Mouse (Mus musculus) layer of hippocampus, postnatal 36 days (tissue): ENCODE measurements around the gene Mecr. TPM values are rescaled to one million over a fixed set of nuclear protein-coding genes. Genes with fewer than 3 reads are reported as not detected.

Experiments
- DNase-seq, 2 experiments: peaks; one replicate each; pipeline ENCODE4 v3.0.0; 2022
- total RNA-seq, 2 experiments: library from RNA; stranded (reverse); gene quantifications; 2 replicates each; pipeline ENCODE4 v1.2.3; 2021

Gene Mecr
- total RNA-seq, 2 experiments from 2014 or later = 29.9 to 34.9 TPM

DNA sequence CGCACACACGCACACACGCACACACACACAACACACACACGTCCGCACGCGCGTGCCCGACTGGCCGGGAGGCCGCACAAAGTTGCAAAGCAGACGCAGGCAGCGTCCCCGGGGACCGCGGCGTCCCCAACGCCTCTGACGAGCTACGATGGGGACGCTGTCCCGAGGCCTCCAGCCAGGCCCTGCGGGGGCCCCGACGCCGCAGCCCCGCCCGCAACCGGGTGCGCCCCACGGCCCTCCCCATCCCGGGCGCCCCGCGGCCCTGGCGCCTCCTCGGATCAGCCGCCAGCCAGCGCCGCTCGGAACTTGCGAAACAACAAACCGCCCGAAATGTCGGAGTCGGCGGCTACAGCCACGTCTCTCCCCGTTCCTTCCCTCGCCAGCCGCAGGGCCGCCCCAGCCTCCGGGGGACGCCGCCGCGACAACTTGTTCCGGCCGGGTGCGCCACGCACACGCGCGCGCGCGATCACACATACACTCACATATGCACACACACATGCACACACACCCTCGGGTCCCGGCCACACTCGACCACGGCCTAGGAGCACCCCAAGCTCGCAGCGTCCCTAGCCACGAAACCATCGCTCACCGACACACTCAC lies 6.3 kb upstream of the Mecr start:
- peak in 1 of 2 experiments; percentile 33 for DNase-seq

DNA sequence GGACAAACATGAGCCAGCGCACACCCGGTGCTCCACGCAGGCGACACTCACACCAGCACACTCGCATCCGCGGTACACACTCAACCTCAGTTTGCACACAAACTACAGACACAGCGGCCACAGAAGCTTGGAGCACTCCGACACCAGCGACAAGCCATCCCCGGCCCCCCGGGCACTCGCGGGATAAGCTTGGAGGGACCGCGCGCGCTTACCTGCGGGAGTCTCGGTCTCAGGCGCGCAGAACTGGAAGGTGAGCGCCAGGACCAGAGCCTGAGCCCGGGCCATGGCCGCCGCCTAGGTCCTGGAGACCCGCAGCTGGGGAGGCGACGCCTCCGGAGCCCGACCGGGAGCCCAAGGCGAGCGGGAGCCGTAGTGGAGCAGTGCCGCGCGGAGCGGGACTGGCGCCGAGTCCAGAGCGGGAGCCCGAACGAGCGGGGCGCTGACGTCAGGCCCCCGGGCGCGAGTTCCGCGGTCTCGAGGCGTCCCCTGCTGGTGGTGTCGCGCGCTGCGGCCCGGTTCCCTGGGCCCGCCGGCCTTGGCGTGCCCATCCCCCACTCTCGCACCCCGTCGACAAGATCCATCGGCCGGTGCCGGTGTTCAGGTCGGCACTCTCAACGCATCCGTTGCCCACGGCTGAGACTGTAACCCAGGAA lies 5.3 kb upstream of the Mecr start, which contains the start of gene Ptpru:
TSS of gene Ptpru (minus strand) at position 417 of the 653 bp plus-strand sequence.
- DNase-seq = peak; percentile 89 to 93

DNA sequence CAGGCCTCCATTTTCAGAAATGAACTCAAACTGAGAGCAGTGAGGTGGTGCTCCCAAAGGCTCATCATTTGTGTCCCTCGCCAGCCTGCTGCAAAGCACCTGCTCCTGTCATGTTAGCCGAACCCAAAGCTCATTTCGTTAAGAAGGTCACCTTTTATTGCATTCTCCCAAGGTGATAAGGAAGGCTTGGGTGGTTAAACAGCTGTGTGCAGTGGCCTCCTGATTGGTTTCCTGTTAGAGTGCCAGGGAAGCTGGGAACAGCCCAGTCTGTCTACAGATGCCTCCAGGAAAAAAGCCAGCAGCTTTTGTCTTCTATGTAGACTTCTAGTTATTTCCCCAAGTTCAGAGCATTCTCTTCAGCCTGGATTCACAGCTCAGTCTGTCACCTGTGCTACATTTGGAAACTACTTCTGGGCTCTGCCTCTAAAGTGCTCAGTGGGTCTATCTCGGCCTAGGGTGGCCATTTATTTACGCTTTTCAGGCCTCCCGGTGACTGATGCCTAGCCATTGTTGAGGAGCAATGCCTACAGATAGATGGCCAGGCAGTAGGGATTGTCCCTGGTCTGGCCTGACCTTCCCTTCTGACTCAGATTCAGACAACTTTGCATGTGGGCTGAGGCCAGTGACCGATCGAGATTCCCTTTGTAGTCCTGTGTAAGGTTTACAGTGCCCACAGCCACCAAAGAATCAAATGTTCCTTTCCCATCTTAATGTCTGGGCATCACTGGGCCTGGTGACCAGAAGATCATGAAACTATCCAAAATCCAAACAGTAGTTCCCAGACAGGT lies 2.9 kb downstream of the Mecr start:
- DNase-seq = no peak

DNA sequence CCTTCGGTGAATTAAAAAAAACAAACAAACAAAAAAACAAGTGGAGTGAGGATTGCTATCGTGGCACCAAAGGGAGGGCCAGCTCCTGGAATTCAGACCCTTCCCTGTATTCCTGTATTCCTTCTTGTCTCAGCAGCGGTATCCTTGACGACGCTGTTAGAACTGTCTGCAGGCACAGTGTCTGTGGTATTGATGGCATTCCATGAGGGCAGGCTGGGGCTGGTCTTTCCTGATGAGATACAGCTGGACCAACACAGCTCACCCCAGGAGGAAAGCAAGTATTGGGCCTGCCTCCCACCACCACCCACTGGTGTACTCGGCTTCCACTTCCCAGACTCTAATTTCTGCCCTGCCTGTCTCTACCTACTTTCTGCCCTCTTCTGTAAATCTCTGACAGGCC lies 4.8 kb downstream of the Mecr start:
- DNase-seq = no peak

DNA sequence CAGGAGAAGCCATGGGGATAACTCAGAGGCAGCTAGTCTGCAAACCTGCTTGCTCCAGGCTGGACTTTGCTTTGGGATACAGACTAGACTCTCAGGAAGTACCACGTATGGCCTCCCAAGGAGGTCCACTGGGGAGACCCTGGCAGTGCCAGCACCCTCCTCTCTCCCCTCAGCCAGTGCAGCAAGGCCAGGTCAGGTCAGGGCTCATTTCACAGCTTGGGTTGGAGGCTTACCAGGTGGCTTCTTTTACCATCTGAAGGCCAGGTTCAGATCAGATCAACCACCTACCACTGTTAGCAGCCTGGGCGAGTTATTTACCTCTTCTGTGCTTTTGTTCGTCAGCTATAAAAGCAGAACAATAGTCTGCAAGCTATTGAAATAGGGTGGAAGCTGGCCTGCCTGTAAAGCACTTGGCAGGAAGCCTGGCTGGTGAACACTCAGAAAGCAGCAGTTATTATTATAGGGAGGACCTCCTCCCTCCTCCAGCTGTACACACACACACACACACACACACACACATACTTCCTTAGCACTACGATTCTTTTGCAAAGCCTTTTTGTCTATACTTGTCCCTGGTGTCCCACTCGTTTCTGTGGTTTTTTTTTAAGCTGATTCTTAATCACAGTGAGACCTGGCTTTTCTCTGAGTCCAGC lies 6.8 kb downstream of the Mecr start:
- no peak for DNase-seq

DNA sequence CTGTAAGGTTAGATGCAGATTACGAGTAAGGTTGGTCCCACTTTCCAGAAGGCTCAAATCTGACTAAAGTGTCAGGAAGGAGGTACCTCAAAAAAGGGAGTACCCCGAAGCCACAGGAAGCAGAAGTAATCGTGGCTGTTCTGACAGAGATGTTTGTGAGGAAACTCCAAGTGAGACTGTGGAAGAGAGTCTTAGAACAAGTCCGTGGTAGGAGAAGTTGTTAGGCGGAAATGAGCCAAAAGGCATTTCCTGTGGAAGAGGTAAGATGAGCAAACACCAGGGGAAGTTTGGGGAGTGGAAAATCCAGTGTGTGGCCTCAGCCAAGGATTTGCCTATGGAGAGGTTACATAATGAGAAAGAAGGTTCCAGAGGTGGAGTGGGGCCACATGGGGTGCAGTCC lies 11.7 kb downstream of the Mecr start:
- no peak for DNase-seq

DNA sequence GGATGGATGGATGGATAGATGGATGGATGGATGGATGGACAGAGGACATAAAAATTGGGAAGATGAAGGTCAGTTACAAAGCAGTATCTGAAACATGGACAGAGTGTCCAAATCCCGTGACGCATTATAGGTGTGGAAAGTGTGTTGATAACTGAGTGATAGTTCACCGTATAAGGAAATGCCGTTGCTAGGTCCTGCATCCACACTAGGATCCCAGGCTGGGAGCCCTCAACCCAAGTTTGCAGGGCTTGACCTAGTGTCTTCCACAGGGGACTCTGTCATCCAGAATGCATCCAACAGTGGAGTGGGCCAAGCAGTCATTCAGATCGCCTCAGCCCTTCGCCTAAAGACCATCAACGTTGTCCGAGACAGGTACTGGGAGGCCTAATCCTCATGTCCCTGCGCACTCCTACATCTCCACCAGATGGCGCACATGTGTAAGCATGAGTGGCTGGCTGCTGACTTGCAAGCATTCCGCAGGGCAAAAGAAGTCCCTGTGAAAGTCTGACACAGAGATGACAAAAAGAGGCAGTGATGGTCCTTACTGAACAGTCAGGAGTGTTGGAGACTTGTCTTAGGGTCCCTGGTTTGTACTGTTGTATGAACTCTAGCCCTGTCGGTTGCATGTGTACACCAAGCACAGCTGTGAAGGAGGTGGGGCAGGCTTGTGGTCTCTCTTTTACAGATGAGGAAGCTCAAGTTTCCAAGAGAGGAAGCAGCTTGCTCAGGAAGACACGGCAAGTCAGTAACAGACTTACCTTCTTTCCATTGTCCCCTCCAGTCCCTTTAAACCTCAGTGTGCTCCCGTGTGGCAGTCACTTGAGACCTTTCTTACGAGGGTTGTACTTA lies 17.4 kb downstream of the Mecr start:
- peak; percentile 72 to 78 for DNase-seq

DNA sequence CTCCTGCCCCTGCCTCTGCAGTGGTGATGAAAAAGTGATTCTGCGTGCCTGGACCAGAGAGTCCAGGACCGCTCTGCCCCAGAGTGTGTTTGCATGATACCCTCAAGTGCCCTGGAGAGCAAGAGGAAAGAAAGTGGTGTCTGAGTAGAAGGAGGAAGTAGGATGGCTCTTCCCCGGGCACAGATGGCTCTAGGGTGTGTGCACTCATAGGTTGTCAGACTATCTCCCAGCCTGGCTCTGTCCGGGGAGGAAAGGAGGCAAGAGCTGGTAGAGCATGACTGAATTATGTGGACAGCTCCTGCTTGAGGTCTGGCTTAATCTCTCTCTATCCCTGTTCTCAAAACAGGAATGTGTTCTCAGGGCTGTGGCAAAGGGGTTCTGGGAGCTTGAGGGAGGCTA lies 18.1 kb downstream of the Mecr start:
- no peak for DNase-seq

DNA sequence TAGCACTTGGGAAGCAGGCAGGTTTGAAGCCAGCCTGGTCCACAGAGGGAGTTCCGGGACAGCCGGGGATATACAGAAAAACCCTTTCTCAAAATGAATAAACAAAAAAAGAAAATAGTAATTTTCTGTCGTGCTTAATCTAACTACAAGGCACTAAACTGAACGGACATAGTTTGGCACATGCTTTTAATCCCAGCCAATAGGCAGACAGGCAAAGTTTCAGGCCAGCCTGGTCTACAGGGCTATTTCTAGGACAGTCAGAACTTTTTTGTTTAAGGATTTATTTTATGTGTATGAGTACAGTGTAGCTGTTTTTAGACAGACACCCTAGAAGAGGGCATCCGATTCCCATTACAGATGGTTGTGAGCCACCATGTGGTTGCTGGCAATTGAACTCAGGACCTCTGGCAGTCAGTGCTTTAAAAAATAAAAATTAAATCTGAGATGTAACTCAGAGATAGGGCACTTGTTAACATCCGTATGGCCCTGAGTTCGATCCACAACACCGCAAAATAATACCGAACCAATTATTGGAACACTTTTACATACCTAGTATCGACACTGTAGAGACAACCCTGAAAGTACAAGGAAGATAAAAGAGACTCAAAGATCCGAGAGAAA lies 29.5 kb downstream of the Mecr start:
- no peak for DNase-seq

DNA sequence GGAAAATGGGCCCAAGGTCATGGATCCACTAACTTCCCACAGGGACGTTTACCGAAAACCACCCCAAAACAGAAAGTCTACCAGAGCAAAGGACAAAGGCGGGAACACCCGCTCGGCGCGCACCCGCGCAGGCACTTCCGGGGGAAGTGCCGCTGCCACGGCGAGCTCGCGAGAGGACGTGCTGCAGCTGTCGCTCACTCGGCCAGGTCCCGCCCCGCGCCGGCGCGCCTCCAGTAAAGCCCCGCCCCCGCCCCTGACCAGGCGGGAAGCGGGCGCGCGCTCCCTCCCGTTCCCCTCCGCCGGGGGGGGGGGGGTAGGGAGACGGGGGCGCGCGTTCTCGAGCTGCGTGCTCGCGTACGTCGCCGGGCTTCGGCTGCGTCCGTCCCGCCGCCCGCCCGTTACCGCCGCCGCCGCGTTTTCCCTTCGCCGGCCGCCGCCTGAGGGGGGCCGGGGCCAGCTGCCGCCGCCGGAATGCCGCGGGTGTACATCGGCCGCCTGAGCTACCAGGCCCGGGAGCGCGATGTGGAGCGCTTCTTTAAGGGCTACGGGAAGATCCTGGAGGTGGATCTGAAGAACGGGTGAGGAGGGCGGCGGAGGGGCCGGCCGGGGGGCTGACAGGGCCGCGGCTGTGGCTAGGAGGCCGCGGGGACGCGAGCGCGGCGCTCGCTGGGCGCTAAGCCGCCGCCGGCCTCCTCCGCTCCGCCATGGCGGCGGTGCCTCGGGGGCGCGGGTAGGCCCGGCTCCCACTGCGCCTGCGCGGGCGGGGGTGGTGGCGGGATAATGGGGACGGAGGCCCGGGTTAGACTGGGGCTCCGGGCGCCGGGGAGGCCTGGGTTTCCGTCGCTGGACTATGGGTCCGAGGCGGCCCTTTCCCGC lies 30.3 kb downstream of the Mecr start, which contains the start of gene Srsf4:
TSS of gene Srsf4 (plus strand) at position 325 of the 876 bp plus-strand sequence.
- peak; percentile 89 to 90 for DNase-seq

DNA sequence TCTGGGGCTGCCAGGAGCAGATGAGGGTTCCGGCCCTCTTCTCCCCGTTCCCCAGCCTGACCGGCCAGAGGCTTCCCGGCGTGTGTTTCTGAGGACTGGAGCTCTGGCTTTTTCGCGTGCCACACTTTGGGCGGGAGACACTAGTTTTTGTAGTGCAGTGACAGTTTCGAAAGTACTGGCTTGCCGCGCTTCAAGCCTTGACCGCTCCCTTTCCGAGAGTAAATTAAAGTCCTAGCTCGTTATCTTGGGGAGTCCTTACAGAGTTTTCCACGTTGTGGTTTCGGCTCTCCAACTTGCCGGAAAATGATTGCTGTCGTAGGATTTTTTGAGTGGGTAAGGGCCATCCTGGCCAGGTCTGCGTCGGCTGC lies 30.9 kb downstream of the Mecr start:
- DNase-seq = no peak

DNA sequence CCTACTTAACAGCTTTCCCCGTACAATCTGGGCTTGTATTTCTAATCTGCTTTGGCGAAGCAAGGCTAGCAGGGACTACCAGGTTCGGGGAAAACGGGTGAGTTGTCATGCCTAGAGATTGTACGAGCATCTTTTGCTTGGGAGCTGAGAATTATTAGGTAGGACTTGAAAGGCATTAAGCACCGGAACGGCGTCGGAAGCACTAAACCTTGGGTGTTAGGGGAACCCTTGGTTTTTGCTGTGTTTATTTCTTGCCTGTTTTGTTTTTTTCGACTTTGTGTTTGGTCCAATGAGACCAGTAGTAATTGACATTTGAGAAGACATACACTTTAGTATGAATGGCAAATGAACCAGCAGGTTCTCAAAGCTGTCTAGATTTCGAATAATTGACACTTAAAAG lies 31.3 kb downstream of the Mecr start:
- no peak for DNase-seq

DNA sequence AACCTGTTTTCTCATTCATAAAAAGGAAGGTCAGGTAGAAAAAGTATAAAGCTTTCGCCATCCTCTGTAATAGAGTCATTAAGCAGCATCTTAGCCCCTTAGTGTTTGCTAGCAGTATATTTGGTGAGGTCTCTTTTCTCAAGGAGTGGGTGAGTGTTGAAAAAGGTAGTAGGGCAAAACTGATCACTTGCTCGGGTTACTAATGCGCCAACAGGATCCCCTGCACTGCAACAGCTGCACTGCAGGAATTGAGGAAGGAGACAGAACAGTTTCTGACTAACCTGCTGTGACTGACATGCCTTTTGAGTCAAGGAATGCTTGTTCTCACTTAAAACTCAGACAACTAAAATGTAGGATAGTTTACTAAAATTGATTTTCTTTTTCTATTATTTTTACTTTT lies 32.0 kb downstream of the Mecr start:
- DNase-seq = no peak

DNA sequence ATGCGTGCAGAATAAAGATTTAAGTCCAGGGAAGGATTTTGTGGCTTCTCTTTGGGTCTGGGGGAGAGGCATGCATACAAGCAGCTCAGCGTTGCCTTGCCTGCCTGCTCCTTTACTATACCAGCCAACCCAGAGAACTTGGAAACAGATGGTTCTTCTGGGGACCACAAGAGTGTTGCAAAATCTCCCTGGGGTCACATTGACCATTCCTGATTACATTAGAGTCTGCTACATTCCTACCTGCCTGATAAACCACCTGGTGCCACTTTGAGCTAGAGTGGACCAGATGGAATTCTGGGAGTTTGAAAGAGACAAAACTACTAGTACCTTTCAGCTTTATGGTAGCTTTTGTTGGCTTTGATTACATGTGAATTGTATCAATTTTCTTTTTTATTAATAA lies 33.6 kb downstream of the Mecr start:
- no peak for DNase-seq

DNA sequence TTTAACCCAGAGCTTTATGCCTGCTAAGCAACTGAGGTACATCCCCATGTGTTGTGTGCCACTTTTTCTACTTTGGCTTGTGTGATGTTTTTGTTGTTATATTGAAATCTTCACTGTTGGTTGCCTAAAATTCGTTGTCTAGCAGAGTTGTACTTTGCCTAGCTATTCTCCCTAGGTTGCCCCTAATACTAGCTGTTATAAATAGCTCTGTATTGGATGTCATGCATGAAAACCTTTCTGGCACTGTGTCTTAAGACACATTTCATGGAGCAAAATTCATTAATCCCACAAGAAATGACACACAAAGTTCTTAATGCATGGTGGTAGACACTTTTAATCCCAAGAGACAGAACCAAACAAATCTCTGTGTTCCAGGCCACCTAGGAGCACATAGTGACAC lies 36.4 kb downstream of the Mecr start:
- DNase-seq = no peak

DNA sequence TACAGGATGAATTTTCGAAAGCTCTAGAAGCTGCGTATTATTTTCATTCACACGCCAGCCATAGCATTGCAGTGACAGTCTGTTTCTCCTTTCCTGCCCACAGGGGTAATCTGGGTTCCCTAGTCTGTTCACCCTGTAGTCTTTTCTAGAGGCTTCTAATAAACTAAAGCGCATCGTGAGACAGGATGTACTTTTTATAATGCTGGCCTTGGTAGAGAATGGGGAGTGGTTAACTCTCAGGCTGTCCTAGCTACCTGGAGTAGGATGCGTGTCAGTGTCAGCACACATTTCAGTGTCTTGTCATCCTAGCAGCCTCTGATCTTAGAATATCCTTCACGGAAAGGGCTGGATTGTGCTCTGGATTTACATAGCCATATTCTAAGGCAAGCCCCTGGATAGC lies 38.0 kb downstream of the Mecr start:
- DNase-seq = no peak

DNA sequence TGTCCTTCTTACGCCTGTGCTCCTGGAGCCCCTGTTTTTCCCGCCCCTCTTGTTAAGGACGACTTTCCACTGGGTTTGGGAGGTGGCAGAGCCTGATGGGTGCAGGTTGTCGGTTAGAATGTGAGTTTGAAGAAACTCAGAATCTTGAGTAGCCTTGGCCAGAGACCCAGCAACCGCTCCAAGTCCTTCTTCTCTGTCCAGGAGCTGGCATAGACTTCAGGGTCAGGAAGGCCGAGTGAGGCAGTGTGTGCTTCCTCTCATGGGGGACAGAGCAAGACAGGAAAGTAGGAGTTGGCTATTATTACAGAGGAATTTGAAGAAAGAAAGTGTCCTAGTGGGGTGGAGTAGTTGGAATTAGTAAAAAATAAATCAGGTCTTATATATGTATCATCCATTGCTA lies 40.3 kb downstream of the Mecr start:
- DNase-seq = no peak

DNA sequence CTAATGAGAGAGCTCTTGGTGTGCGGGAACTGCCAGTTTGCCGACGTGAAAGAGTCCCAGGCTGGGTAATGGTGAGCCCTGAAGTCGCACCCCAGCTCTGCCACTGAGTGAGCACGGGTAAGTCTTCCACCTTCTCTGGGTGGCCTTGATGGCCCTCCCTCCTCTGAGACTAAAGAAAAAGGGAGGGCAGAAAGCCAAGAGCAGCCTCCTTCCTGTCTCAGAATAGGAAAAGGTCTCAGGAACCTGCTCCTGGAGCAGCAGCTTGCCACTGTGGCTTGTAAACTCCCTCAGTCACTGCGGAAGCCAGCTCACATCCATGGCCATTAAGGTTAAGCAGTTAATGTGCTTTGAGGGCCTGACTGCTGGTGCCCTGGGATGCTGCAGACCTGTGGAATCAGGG lies 42.1 kb downstream of the Mecr start:
- no peak for DNase-seq

DNA sequence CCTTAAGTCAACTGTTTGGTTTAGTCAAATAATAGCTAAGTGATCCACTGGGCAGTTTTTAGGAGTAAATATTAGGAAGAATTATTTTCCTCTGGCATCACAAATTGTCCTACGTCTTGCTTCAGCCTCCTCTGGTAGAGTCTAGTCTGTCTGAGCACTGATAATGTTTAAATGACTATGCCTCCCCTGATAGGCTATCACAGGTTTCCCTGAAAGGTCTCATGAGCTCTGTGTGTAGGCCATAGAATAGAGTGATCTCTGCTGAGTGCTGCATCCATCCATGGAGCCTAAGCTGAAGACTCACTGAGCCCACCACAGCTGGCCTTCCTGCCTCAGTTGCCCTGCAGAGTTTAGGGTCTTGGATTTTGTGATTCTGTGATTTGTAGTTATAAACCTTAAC lies 45.3 kb downstream of the Mecr start:
- no peak for DNase-seq

DNA sequence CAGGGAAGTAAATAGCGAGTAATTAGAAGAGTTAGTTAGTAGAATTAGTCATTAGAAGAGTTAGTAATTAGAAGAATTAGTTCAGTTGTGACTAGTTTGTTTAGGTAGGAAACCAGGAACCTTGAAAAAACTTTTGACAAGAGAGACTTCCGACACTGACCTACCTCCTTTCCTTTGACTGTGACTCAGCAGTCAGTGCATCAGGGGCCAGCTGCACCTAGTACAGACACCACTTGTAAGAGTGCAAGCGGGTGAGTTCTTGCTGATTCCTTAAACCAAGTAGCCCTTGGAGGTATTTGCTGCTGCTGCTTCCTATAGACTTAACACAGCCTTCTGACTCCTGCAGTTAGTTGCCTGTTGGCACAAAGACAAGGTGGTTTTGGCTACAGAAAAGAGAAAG lies 47.4 kb downstream of the Mecr start:
- no peak for DNase-seq

DNA sequence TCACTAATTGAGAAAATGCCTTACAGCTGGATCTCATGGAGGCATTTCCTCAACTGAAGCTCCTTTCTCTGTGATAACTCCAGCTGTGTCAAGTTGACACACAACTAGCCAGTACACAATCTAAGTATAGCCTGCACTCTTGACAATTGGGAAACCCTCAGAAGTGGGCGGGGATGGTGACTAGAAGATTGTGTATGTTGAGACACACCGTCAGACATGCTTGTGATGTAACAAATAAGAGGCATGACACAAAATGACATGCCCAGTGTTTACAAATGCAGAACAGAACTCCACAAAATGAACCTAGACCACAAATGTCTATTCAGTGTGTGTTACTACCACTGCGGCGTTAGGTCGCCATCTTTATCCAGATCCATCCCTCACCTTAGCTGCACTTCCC lies 53.8 kb downstream of the Mecr start:
- DNase-seq = no peak
